Mouse (Mus musculus) small intestine, adult 2 months (tissue): ENCODE data around the gene Zfp811. TPM values are rescaled to one million over a fixed set of nuclear protein-coding genes. Genes with fewer than 3 reads are reported as not detected.

Experiments used
- H3K27ac ChIP-seq: fragments of 200-500 bp; 2 replicates; pipeline ENCODE4 v1.5.1; 2012; ENCODE audit warnings: low read depth, low read length, control low read depth, inconsistent platforms; ENCODE audit not compliant: insufficient read depth
- H3K27me3 ChIP-seq: fragments of 200-500 bp; 2 replicates; pipeline ENCODE4 v1.6.1; 2012; ENCODE audit warnings: mild to moderate bottlenecking, moderate library complexity, low read length, inconsistent platforms; ENCODE audit not compliant: control insufficient read depth, insufficient read depth
- H3K36me3 ChIP-seq: fragments of 200-500 bp; 2 replicates; pipeline ENCODE4 v1.6.1; 2012; ENCODE audit warnings: mild to moderate bottlenecking, low read length, control low read depth, inconsistent platforms; ENCODE audit not compliant: control insufficient read depth, insufficient read depth
- H3K4me1 ChIP-seq: fragments of 200-500 bp; 2 replicates; pipeline ENCODE4 v1.6.1; 2012; ENCODE audit warnings: low read length, inconsistent platforms, mixed read lengths; ENCODE audit not compliant: control insufficient read depth, insufficient read depth, insufficient read length
- H3K4me3 ChIP-seq: fragments of 200-500 bp; 2 replicates; pipeline ENCODE4 v1.5.1; 2012; ENCODE audit warnings: low read depth, mild to moderate bottlenecking, control low read depth, inconsistent platforms, low read length, moderate library complexity
- CTCF ChIP-seq: fragments of 200-500 bp; IDR thresholded peaks from 2 replicates; pipeline ENCODE4 v1.5.1; 2012; ENCODE audit warnings: low read depth, mild to moderate bottlenecking, control low read depth, inconsistent platforms, low read length, moderate library complexity, mixed read lengths; ENCODE audit not compliant: insufficient replicate concordance, insufficient read length; ENCODE audit errors: extremely low read depth
- POLR2A ChIP-seq: fragments of 200-500 bp; IDR thresholded peaks from 2 replicates; pipeline ENCODE4 v1.6.1; 2012; ENCODE audit warnings: low read depth, mild to moderate bottlenecking, control low read depth, inconsistent platforms, low read length, moderate library complexity
- whole genome bisulfite sequencing: fragments of 180-500 bp; shearing (Covaris S2); methylation state at CpG from one replicate; pipeline ENCODE4 v1.1.7; 2018; 5-methylcytosine and 5-hydroxymethylcytosine counted together
- polyA plus RNA-seq: library from polyadenylated mRNA; depleted of rRNA; stranded (reverse); fragments of >200 nt; gene quantifications from 2 replicates; pipeline ENCODE4 v1.2.3, GENCODE M21; 2012

Gene Zfp811
- polyA plus RNA-seq, 1 experiment, result not detected

- TF ChIP-seq CTCF (no peak), POLR2A (no peak)
- WGBS, result 96% methylated on average over 1 of the region's 1 CpGs
- no peaks in the 10 kb centered on the region for H3K4me1 ChIP-seq
- H3K4me3 ChIP-seq, result no peak overlapping the region
- H3K27ac ChIP-seq, result no peak overlapping the region
- H3K36me3 ChIP-seq, result peaks cover 30% of the 10 kb centered on the region
- H3K27me3 ChIP-seq, result no peaks in the 10 kb centered on the region
Measured at GRCm38 (mm10) chr17:32816074-32816784, 6.5 kb upstream of the Zfp811 start.

- WGBS, result 87% methylated on average over 7 of the region's 7 CpGs
- Histone ChIP-seq H3K4me1 (no peaks in the 10 kb centered on the region), H3K36me3 (peaks cover 12% of the 10 kb centered on the region), H3K27me3 (0 out of 2 replicates have a peak, but pooled peaks cover 1% of the 10 kb centered on the region), H3K4me3 (no peak overlapping the region), H3K27ac (no peak overlapping the region)
- TF ChIP-seq CTCF, result no peak
- TF ChIP-seq POLR2A, result no peak
Measured at GRCm38 (mm10) chr17:32814136-32814535, 4.4 kb upstream of the Zfp811 start.

GRCm38 (mm10) chr17:32810648-32811047 is 917 bp upstream of the Zfp811 start:
- H3K4me1 ChIP-seq, result 0 out of 2 replicates have a peak, but pooled peaks cover 1% of the 10 kb centered on the region
- 29% methylated on average over 1 of the region's 1 CpGs for WGBS
- TF ChIP-seq POLR2A, result no peak
- TF ChIP-seq CTCF, result no peak
- H3K27ac ChIP-seq, result no peak overlapping the region
- H3K4me3 ChIP-seq, result no peak overlapping the region
- H3K36me3 ChIP-seq, result no peaks in the 10 kb centered on the region
- peaks cover 6% of the 10 kb centered on the region; the same call in 1 of the 2 replicates for H3K27me3 ChIP-seq

- no peaks in the 10 kb centered on the region for H3K36me3 ChIP-seq
- H3K4me1 ChIP-seq, result 0 out of 2 replicates have a peak, but pooled peaks cover 1% of the 10 kb centered on the region
- no peak for TF ChIP-seq POLR2A
- TF ChIP-seq CTCF, result no peak
- H3K4me3 ChIP-seq, result no peak overlapping the region
- no peak overlapping the region for H3K27ac ChIP-seq
- peaks cover 6% of the 10 kb centered on the region; the same call in 1 of the 2 replicates for H3K27me3 ChIP-seq
- WGBS, result 6% methylated on average over 8 of the region's 8 CpGs
Measured at GRCm38 (mm10) chr17:32808921-32809320, 810 bp downstream of the Zfp811 start.

- WGBS, result 86% methylated on average over 8 of the region's 8 CpGs
- no peaks in the 10 kb centered on the region for H3K27me3 ChIP-seq
- TF ChIP-seq CTCF, result no peak
- no peak for TF ChIP-seq POLR2A
Measured at GRCm38 (mm10) chr17:32789244-32789643, 20.5 kb downstream of the Zfp811 start.

GRCm38 (mm10) chr17:32788576-32788975 is 21.2 kb downstream of the Zfp811 start:
- Histone ChIP-seq H3K4me3 (no peak overlapping the region), H3K36me3 (peaks cover 9% of the 10 kb centered on the region), H3K27me3 (no peaks in the 10 kb centered on the region), H3K4me1 (peaks cover 14% of the 10 kb centered on the region; the same call in 1 of the 2 replicates), H3K27ac (no peak overlapping the region)
- WGBS, result 5% methylated on average over 9 of the region's 9 CpGs
- no peak for TF ChIP-seq POLR2A
- TF ChIP-seq CTCF, result no peak

More at GRCm38 (mm10) chr17:32789244-32789643, 20.5 kb downstream of the Zfp811 start:
- no peak overlapping the region for H3K4me3 ChIP-seq
- H3K27ac ChIP-seq, result no peak overlapping the region
- H3K36me3 ChIP-seq, result peaks cover 9% of the 10 kb centered on the region
- H3K4me1 ChIP-seq, result peaks cover 14% of the 10 kb centered on the region; the same call in 1 of the 2 replicates

- WGBS, result under 1% methylated on average over 22 of the region's 22 CpGs
- H3K27ac ChIP-seq, result peak within 1 kb of the TSS; percentile 88
- H3K4me1 ChIP-seq, result peaks cover 14% of the 10 kb centered on the region; the same call in 1 of the 2 replicates
- peaks cover 9% of the 10 kb centered on the region for H3K36me3 ChIP-seq
- no peaks in the 10 kb centered on the region for H3K27me3 ChIP-seq
- peak within 1 kb of the TSS; percentile 91 for H3K4me3 ChIP-seq
- TF ChIP-seq CTCF (no peak), POLR2A (peak; percentile 80)
Measured at GRCm38 (mm10) chr17:32788094-32788559, 21.6 kb downstream of the Zfp811 start, which contains the start of gene Zfp871. TSS of gene Zfp871 (minus strand) at chr17:32788287.
